Mouse (Mus musculus) stomach, postnatal 0 days (tissue): Measurements from ENCODE around the gene Wasf2.

Experiments
- CTCF ChIP-seq: IDR thresholded peaks from 2 replicates; pipeline ENCODE4 v1.5.1; 2016; ENCODE audit warnings: antibody characterized with exemption, low read depth, mild to moderate bottlenecking, moderate library complexity
- EP300 ChIP-seq: optimal IDR thresholded peaks from 2 replicates; pipeline ENCODE3; 2016; ENCODE audit warnings: antibody characterized with exemption

DNA sequence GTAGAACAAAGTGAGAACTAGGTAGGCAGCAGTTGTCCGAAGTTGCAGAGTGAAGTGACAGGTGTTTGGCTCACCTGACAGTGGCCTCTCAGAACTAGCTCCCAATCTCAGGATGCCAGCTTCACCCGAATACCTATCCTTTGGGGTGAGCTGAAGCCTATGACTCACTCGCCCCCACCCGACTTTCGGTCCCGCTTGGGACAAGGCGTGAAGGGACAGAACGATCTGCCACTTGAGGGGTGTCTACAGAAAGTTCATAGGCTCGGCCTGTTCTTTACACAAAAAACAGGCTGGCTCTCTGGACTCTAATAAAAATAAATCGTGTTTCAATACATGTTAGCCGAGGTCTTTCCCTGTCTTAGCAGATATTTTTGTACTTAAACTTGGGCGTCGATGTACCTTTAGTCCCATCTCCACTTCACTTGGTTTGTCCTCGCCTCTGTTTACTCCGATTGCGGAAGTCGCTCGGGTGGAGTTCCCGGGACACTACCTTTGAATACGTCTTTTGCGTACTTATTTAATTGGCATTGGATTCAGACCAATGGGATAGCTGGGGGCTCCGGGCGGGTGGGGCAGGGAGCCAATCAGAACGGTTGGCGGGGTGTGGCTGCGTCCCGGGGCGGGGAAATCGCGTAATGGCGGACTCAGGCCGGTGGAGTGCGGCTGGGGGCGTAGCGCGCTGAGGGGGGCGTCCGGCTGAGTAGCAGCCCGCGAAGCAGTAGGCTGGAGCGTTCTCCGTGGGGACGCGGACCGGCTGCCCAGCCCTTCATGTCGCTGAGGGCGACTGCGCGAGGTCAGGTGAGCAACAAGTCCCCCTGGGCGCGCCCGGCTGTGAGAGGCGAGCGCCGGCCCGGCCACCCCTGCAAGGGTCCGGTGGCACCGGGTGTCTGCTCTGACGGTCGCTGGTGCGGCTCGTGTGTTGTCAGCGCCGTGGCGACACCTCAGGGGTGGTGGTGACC, at the start of gene Wasf2:
- TF ChIP-seq CTCF: 0 out of 2 replicates have a peak, but pooled peaks have one; percentile 1
- TF ChIP-seq EP300: peak; percentile 90
